Mouse (Mus musculus): ENCODE results near the gene Acbd7.

Acbd7 gene

DNA sequence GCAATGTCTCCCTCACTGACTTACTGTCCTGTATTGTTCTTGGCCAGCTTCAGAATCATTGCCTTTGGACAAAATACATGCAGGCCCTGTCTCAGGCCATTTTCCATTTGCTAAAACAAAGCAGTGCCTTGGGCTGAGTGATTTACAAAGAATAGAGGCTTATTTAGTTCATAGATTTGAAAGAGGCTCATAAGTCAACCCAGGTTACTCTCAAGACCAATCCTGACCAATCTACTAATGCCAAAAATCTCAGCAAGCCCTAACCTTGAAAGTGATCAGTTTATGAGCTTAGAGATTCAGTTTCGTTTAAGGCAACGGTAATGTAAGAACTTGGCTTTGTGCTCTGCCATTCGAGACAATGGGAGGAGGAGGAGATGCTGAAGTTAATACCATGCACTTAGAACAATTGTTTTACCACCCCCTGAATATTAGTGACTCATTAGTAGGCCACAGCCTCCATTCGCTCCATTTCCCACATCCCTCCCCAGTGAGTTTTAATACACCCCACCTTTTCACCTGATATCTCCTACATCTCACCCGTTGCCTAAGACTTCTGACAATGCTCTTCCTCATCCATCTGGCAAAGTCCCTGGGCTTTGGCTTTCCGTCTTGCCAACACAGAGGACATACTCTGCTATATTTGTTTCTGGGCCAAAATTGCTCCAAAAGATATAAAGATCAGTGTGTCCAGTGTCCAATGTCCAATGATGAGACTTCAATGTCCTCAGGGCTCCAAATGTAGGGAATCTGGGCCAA is 51.3 kb downstream of the Acbd7 start:
- no peak for DNase-seq (ENCODE audit: low spot score in 2 of 2)

Measured in spleen, postnatal 14 days (tissue).